Mouse (Mus musculus): ENCODE measurements around the gene Caskin2. TPM values are rescaled to one million over a fixed set of nuclear protein-coding genes. Genes with fewer than 3 reads are reported as not detected.
A peak's percentile ranks its signal among the peaks of the same experiment; 100 is the strongest.

Caskin2 gene
- polyA plus RNA-seq, 1 experiment from 2014 or later: 11.0 TPM

- H3K36me3 ChIP-seq (replicated peaks; ENCODE audit: control insufficient read depth, insufficient read depth): no peaks in the 10 kb centered on the region
- 91% methylated on average over 10 of the region's 14 CpGs for WGBS
- ATAC-seq (ENCODE audit: low FRiP score) (no peak), DNase-seq (ENCODE audit: low spot score) (no peak)
- H3K9ac ChIP-seq: no peak overlapping the region
- H3K4me2 ChIP-seq (replicated peaks): no peak overlapping the region
- no peaks in the 10 kb centered on the region for H3K4me1 ChIP-seq (replicated peaks; ENCODE audit: control insufficient read depth, insufficient read depth, low read length)
- no peaks in the 10 kb centered on the region for H3K27me3 ChIP-seq (ENCODE audit: control insufficient read depth, insufficient read depth, low read length)
- no peaks in the 10 kb centered on the region for H3K9me3 ChIP-seq (ENCODE audit: control insufficient read depth, low read length)
- H3K4me3 ChIP-seq (replicated peaks; ENCODE audit: low read length): no peak overlapping the region
- H3K27ac ChIP-seq: no peak overlapping the region
Measured at GRCm38 (mm10) chr11:115843141-115843890, 29.9 kb upstream of the Caskin2 start.

- 29% methylated on average over 6 of the region's 6 CpGs for WGBS
- DNase-seq (ENCODE audit: low spot score): no peak
- no peak for ATAC-seq (ENCODE audit: low FRiP score)
- H3K4me3 ChIP-seq (replicated peaks; ENCODE audit: low read length): no peak overlapping the region
- no peaks in the 10 kb centered on the region for H3K27me3 ChIP-seq (ENCODE audit: control insufficient read depth, insufficient read depth, low read length)
- H3K9me3 ChIP-seq (ENCODE audit: control insufficient read depth, low read length): no peaks in the 10 kb centered on the region
- H3K4me2 ChIP-seq (replicated peaks): no peak overlapping the region
- peak overlapping the region; percentile 43; the same call in 1 of the 2 replicates for H3K27ac ChIP-seq
- H3K9ac ChIP-seq: no peak overlapping the region
- H3K4me1 ChIP-seq (replicated peaks; ENCODE audit: control insufficient read depth, insufficient read depth, low read length): no peaks in the 10 kb centered on the region
- no peaks in the 10 kb centered on the region for H3K36me3 ChIP-seq (replicated peaks; ENCODE audit: control insufficient read depth, insufficient read depth)
Measured at GRCm38 (mm10) chr11:115841961-115842550, 28.6 kb upstream of the Caskin2 start.

- Histone ChIP-seq H3K27ac (no peak overlapping the region), H3K36me3 (replicated peaks; ENCODE audit: control insufficient read depth, insufficient read depth) (no peaks in the 10 kb centered on the region), H3K9ac (no peak overlapping the region), H3K9me3 (ENCODE audit: control insufficient read depth, low read length) (no peaks in the 10 kb centered on the region), H3K4me1 (replicated peaks; ENCODE audit: control insufficient read depth, insufficient read depth, low read length) (no peaks in the 10 kb centered on the region), H3K4me2 (replicated peaks) (no peak overlapping the region), H3K4me3 (replicated peaks; ENCODE audit: low read length) (no peak overlapping the region), H3K27me3 (ENCODE audit: control insufficient read depth, insufficient read depth, low read length) (no peaks in the 10 kb centered on the region)
- 82% methylated on average over 6 of the region's 6 CpGs for whole genome bisulfite sequencing
- ATAC-seq (ENCODE audit: low FRiP score) (no peak), DNase-seq (ENCODE audit: low spot score) (no peak)
Measured at GRCm38 (mm10) chr11:115841044-115841443, 27.6 kb upstream of the Caskin2 start.

- no peak overlapping the region for H3K9ac ChIP-seq
- H3K9me3 ChIP-seq (ENCODE audit: control insufficient read depth, low read length): no peaks in the 10 kb centered on the region
- H3K4me3 ChIP-seq (replicated peaks; ENCODE audit: low read length): no peak overlapping the region
- H3K27ac ChIP-seq: no peak overlapping the region
- no peak overlapping the region for H3K4me2 ChIP-seq (replicated peaks)
- no peaks in the 10 kb centered on the region for H3K27me3 ChIP-seq (ENCODE audit: control insufficient read depth, insufficient read depth, low read length)
- no peaks in the 10 kb centered on the region for H3K36me3 ChIP-seq (replicated peaks; ENCODE audit: control insufficient read depth, insufficient read depth)
- DNase-seq (ENCODE audit: low spot score) (no peak), ATAC-seq (ENCODE audit: low FRiP score) (no peak)
- 71% methylated on average over 3 of the region's 3 CpGs for WGBS
- no peaks in the 10 kb centered on the region for H3K4me1 ChIP-seq (replicated peaks; ENCODE audit: control insufficient read depth, insufficient read depth, low read length)
Measured at GRCm38 (mm10) chr11:115839732-115840131, 26.3 kb upstream of the Caskin2 start.

GRCm38 (mm10) chr11:115838895-115839311 lies 25.5 kb upstream of the Caskin2 start:
- no peaks in the 10 kb centered on the region for H3K36me3 ChIP-seq (replicated peaks; ENCODE audit: control insufficient read depth, insufficient read depth)
- WGBS: 55% methylated on average over 4 of the region's 4 CpGs
- DNase-seq (ENCODE audit: low spot score): no peak
- H3K9ac ChIP-seq: no peak overlapping the region
- H3K27ac ChIP-seq: no peak overlapping the region
- H3K4me2 ChIP-seq (replicated peaks): no peak overlapping the region
- no peaks in the 10 kb centered on the region for H3K9me3 ChIP-seq (ENCODE audit: control insufficient read depth, low read length)
- no peak overlapping the region for H3K4me3 ChIP-seq (replicated peaks; ENCODE audit: low read length)
- ATAC-seq (ENCODE audit: low FRiP score): no peak
- no peaks in the 10 kb centered on the region for H3K27me3 ChIP-seq (ENCODE audit: control insufficient read depth, insufficient read depth, low read length)
- H3K4me1 ChIP-seq (replicated peaks; ENCODE audit: control insufficient read depth, insufficient read depth, low read length): no peaks in the 10 kb centered on the region

GRCm38 (mm10) chr11:115837606-115838345 lies 24.3 kb upstream of the Caskin2 start:
- DNase-seq (ENCODE audit: low spot score): no peak
- no peaks in the 10 kb centered on the region for H3K4me1 ChIP-seq (replicated peaks; ENCODE audit: control insufficient read depth, insufficient read depth, low read length)
- H3K27me3 ChIP-seq (ENCODE audit: control insufficient read depth, insufficient read depth, low read length): peaks cover 3% of the 10 kb centered on the region; the same call in 1 of the 2 replicates
- no peak overlapping the region for H3K9ac ChIP-seq
- WGBS: 94% methylated on average over 22 of the region's 22 CpGs
- H3K4me3 ChIP-seq (replicated peaks; ENCODE audit: low read length): no peak overlapping the region
- no peak overlapping the region for H3K4me2 ChIP-seq (replicated peaks)
- H3K27ac ChIP-seq: no peak overlapping the region
- H3K36me3 ChIP-seq (replicated peaks; ENCODE audit: control insufficient read depth, insufficient read depth): no peaks in the 10 kb centered on the region
- H3K9me3 ChIP-seq (ENCODE audit: control insufficient read depth, low read length): no peaks in the 10 kb centered on the region
- ATAC-seq (ENCODE audit: low FRiP score): no peak

GRCm38 (mm10) chr11:115836656-115837395 lies 23.4 kb upstream of the Caskin2 start:
- ATAC-seq (ENCODE audit: low FRiP score) (no peak), DNase-seq (ENCODE audit: low spot score) (no peak)
- Histone ChIP-seq H3K4me3 (replicated peaks; ENCODE audit: low read length) (no peak overlapping the region), H3K9me3 (ENCODE audit: control insufficient read depth, low read length) (no peaks in the 10 kb centered on the region), H3K27me3 (ENCODE audit: control insufficient read depth, insufficient read depth, low read length) (peaks cover 3% of the 10 kb centered on the region; the same call in 1 of the 2 replicates), H3K36me3 (replicated peaks; ENCODE audit: control insufficient read depth, insufficient read depth) (no peaks in the 10 kb centered on the region), H3K4me2 (replicated peaks) (no peak overlapping the region), H3K27ac (no peak overlapping the region), H3K9ac (no peak overlapping the region), H3K4me1 (replicated peaks; ENCODE audit: control insufficient read depth, insufficient read depth, low read length) (no peaks in the 10 kb centered on the region)
- WGBS: 38% methylated on average over 11 of the region's 11 CpGs

- H3K9me3 ChIP-seq (ENCODE audit: control insufficient read depth, low read length): no peaks in the 10 kb centered on the region
- ATAC-seq (ENCODE audit: low FRiP score) (no peak), DNase-seq (ENCODE audit: low spot score) (no peak)
- peaks cover 16% of the 10 kb centered on the region for H3K27me3 ChIP-seq (ENCODE audit: control insufficient read depth, insufficient read depth, low read length)
- 64% methylated on average over 6 of the region's 6 CpGs for whole genome bisulfite sequencing
- H3K9ac ChIP-seq: no peak overlapping the region
- H3K4me1 ChIP-seq (replicated peaks; ENCODE audit: control insufficient read depth, insufficient read depth, low read length): no peaks in the 10 kb centered on the region
- no peak overlapping the region for H3K4me3 ChIP-seq (replicated peaks; ENCODE audit: low read length)
- H3K4me2 ChIP-seq (replicated peaks): no peak overlapping the region
- H3K36me3 ChIP-seq (replicated peaks; ENCODE audit: control insufficient read depth, insufficient read depth): no peaks in the 10 kb centered on the region
- H3K27ac ChIP-seq: no peak overlapping the region
Measured at GRCm38 (mm10) chr11:115834033-115834432, 20.6 kb upstream of the Caskin2 start.

GRCm38 (mm10) chr11:115833021-115833513 lies 19.6 kb upstream of the Caskin2 start:
- no peak for DNase-seq (ENCODE audit: low spot score)
- Histone ChIP-seq H3K36me3 (replicated peaks; ENCODE audit: control insufficient read depth, insufficient read depth) (no peaks in the 10 kb centered on the region), H3K27me3 (ENCODE audit: control insufficient read depth, insufficient read depth, low read length) (peaks cover 16% of the 10 kb centered on the region), H3K4me2 (replicated peaks) (no peak overlapping the region), H3K9ac (no peak overlapping the region), H3K9me3 (ENCODE audit: control insufficient read depth, low read length) (no peaks in the 10 kb centered on the region), H3K27ac (no peak overlapping the region), H3K4me3 (replicated peaks; ENCODE audit: low read length) (no peak overlapping the region), H3K4me1 (replicated peaks; ENCODE audit: control insufficient read depth, insufficient read depth, low read length) (no peaks in the 10 kb centered on the region)
- 22% methylated on average over 8 of the region's 8 CpGs for WGBS
- no peak for ATAC-seq (ENCODE audit: low FRiP score)

All from hindbrain, embryonic 14.5 days (tissue).